8 mouse cellular contexts compared by ENCODE assay signal in the genomic region with DNA sequence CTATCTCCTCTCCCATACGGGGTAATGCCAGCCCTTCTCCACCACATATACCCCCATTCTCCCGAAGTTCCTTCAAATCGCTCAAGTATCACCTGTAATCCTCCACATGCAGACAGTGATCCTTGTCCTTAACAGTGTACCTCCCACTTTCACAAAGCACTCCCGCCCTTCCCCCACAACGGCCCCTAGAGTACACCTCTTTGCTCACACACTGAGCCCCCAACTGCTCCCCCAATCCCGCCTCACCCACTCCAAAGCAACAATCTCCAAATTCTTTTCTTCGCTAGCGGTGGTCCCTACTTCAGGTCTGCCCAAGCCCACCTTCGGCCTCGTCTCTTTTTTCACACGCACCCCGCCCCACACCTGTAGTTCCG. TPM values are rescaled to one million over a fixed set of nuclear protein-coding genes. Genes with fewer than 3 reads are reported as not detected.
DNase-seq lines count a peak whose midpoint lies in the region; ATAC-seq and TF ChIP-seq lines count a peak whose summit lies in the region.

No protein-coding gene starts in this region.

- peak overlapping the region; percentile 82 for H3K4me3 ChIP-seq in layer of hippocampus, adult 2 months
- peak overlapping the region; percentile 45 for H3K4me3 ChIP-seq in embryonic facial prominence, embryonic 11.5 days (ENCODE audit: low read depth, low read length)
- H3K4me3 ChIP-seq in hindbrain, postnatal 0 days (ENCODE audit: low read length): peak overlapping the region; percentile 51
- peak overlapping the region; percentile 58 for H3K4me3 ChIP-seq in midbrain, postnatal 0 days (ENCODE audit: low read depth, low read length)

- H3K36me3 ChIP-seq in embryonic facial prominence, embryonic 11.5 days (replicated peaks; ENCODE audit: control insufficient read depth, insufficient read depth, low read depth, low read length): no peaks in the 10 kb centered on the region
- no peaks in the 10 kb centered on the region for H3K36me3 ChIP-seq in hindbrain, postnatal 0 days (ENCODE audit: insufficient read depth, low read length)
- no peaks in the 10 kb centered on the region for H3K36me3 ChIP-seq in midbrain, postnatal 0 days (ENCODE audit: insufficient read depth, low read length)

- peak; percentile 12 for ATAC-seq in embryonic facial prominence, embryonic 11.5 days (replicated peaks; ENCODE audit: insufficient number of reproducible peaks, low FRiP score, low TSS enrichment, low read depth)
- ATAC-seq in hindbrain, postnatal 0 days: peak; percentile 0; the same call in 1 of the 2 replicates
- peak; percentile 22 for ATAC-seq in midbrain, postnatal 0 days (ENCODE audit: low FRiP score)

- H3K27me3 ChIP-seq in embryonic facial prominence, embryonic 11.5 days (ENCODE audit: control insufficient read depth, insufficient read depth, low read length): no peaks in the 10 kb centered on the region
- H3K27me3 ChIP-seq in hindbrain, postnatal 0 days (ENCODE audit: insufficient read depth, low read length): no peaks in the 10 kb centered on the region
- H3K27me3 ChIP-seq in midbrain, postnatal 0 days (ENCODE audit: insufficient read depth, low read length): no peaks in the 10 kb centered on the region

- H3K9ac ChIP-seq in embryonic facial prominence, embryonic 11.5 days (replicated peaks; ENCODE audit: low read length): peak overlapping the region; percentile 41
- H3K9ac ChIP-seq in hindbrain, postnatal 0 days (replicated peaks; ENCODE audit: low read length): peak overlapping the region; percentile 48
- H3K9ac ChIP-seq in midbrain, postnatal 0 days (replicated peaks; ENCODE audit: low read length, poor library complexity, severe bottlenecking): peak overlapping the region; percentile 59

- H3K4me1 ChIP-seq in embryonic facial prominence, embryonic 11.5 days (ENCODE audit: control insufficient read depth, insufficient read depth, low read length): peaks cover 5% of the 10 kb centered on the region; the same call in 1 of the 2 replicates
- peaks cover 4% of the 10 kb centered on the region for H3K4me1 ChIP-seq in hindbrain, postnatal 0 days (ENCODE audit: insufficient read depth, low read length)
- peaks cover 10% of the 10 kb centered on the region; the same call in 1 of the 2 replicates for H3K4me1 ChIP-seq in midbrain, postnatal 0 days (ENCODE audit: insufficient read depth, low read length)

- H3K4me2 ChIP-seq in embryonic facial prominence, embryonic 11.5 days (ENCODE audit: low read depth, low read length): peak overlapping the region; percentile 79
- peak overlapping the region; percentile 70 for H3K4me2 ChIP-seq in hindbrain, postnatal 0 days (ENCODE audit: low read depth, low read length)
- peak overlapping the region; percentile 78 for H3K4me2 ChIP-seq in midbrain, postnatal 0 days (ENCODE audit: low read depth, low read length, poor library complexity, severe bottlenecking)

- H3K9me3 ChIP-seq in embryonic facial prominence, embryonic 11.5 days (replicated peaks; ENCODE audit: control insufficient read depth, low read length): no peaks in the 10 kb centered on the region
- no peaks in the 10 kb centered on the region for H3K9me3 ChIP-seq in hindbrain, postnatal 0 days (ENCODE audit: low read length)
- no peaks in the 10 kb centered on the region for H3K9me3 ChIP-seq in midbrain, postnatal 0 days (ENCODE audit: low read length)

- no peak for TF ChIP-seq CTCF in layer of hippocampus, adult 2 months (conservative IDR thresholded peaks at IDR 0.05)
- TF ChIP-seq CTCF in hindbrain, postnatal 0 days (IDR thresholded peaks at IDR 0.05; ENCODE audit: low read depth): no peak
- TF ChIP-seq CTCF in midbrain, postnatal 0 days (IDR thresholded peaks at IDR 0.05): no peak

- peak overlapping the region; percentile 77 for H3K27ac ChIP-seq in layer of hippocampus, adult 2 months
- H3K27ac ChIP-seq in embryonic facial prominence, embryonic 11.5 days (replicated peaks; ENCODE audit: low read depth, low read length): peak overlapping the region; percentile 53; the same call in 1 of the 2 replicates
- peak overlapping the region; percentile 79 for H3K27ac ChIP-seq in hindbrain, postnatal 0 days
- H3K27ac ChIP-seq in midbrain, postnatal 0 days (ENCODE audit: low read depth, low read length): peak overlapping the region; percentile 81

- 8% methylated on average over 13 of the region's 13 CpGs for WGBS in embryonic facial prominence, embryonic 11.5 days
- WGBS in hindbrain, postnatal 0 days: 2% methylated on average over 13 of the region's 13 CpGs
- under 1% methylated on average over 13 of the region's 13 CpGs for WGBS in midbrain, postnatal 0 days

- DNase-seq in layer of hippocampus, adult 2 months (ENCODE audit: low spot score in 2 of 2): no peak
- no peak for DNase-seq in layer of hippocampus, postnatal 14 days (ENCODE audit: low spot score in 2 of 2)
- DNase-seq in embryonic facial prominence, embryonic 11.5 days (ENCODE audit: low spot score): no peak
- DNase-seq in hindbrain, postnatal 0 days (ENCODE audit: low spot score): no peak
- no peak for DNase-seq in midbrain, postnatal 0 days (ENCODE audit: low spot score)
- DNase-seq in urinary bladder, postnatal 36 days (ENCODE audit: low spot score in 2 of 2): no peak
- DNase-seq in layer of hippocampus, adult 8-10 months (ENCODE audit: low spot score in 2 of 2): no peak
- DNase-seq in adrenal gland, postnatal 4 days (ENCODE audit: low spot score in 2 of 2): no peak

RNA-seq across cellular contexts. Expression of gene Fam214b, which starts 0.7 kb away (rescaled TPM):
- 10 to 100 TPM; 36.1 to 40.3 TPM for total RNA-seq in layer of hippocampus, adult 2 months (2021)
- 10 to 100 TPM; 35.0 to 40.2 TPM for total RNA-seq in layer of hippocampus, postnatal 14 days (2021)
- 8.7 and 9.6 TPM in 2 replicates for polyA plus RNA-seq in embryonic facial prominence, embryonic 11.5 days (2014; fragmentation: Nextera tagmentation; extraction: Ambion mirVana)
- 36.0 and 54.9 TPM in 2 replicates for total RNA-seq in hindbrain, postnatal 0 days (2014; rRNA removed)
- polyA plus RNA-seq in hindbrain, postnatal 0 days (2015; fragmentation: Nextera tagmentation; extraction: Ambion mirVana): 25.0 TPM in 2 replicates
- 31.1 and 48.7 TPM in 2 replicates for total RNA-seq in midbrain, postnatal 0 days (2014; rRNA removed)
- polyA plus RNA-seq in midbrain, postnatal 0 days (2015; fragmentation: Nextera tagmentation; extraction: Ambion mirVana): 30.3 and 32.3 TPM in 2 replicates
- total RNA-seq in layer of hippocampus, adult 8-10 months (2022): 10 to 100 TPM; 39.8 to 46.0 (median 42.9) TPM
- total RNA-seq in adrenal gland, postnatal 4 days (2021): 10 to 100 TPM; 37.6 to 40.8 TPM

RNA-seq across cellular contexts. Expression of gene Unc13b, which starts 13.5 kb away (rescaled TPM):
- total RNA-seq in layer of hippocampus, adult 2 months (2021): 10 to 100 TPM; 41.7 to 45.7 TPM
- 10 to 100 TPM; 48.4 to 53.3 TPM for total RNA-seq in layer of hippocampus, postnatal 14 days (2021)
- 4.1 and 6.1 TPM in 2 replicates for polyA plus RNA-seq in embryonic facial prominence, embryonic 11.5 days (2014; fragmentation: Nextera tagmentation; extraction: Ambion mirVana)
- total RNA-seq in hindbrain, postnatal 0 days (2014; rRNA removed): 40.4 and 41.8 TPM in 2 replicates
- polyA plus RNA-seq in hindbrain, postnatal 0 days (2015; fragmentation: Nextera tagmentation; extraction: Ambion mirVana): 6.6 TPM in 2 replicates
- total RNA-seq in midbrain, postnatal 0 days (2014; rRNA removed): 40.2 and 54.6 TPM in 2 replicates
- polyA plus RNA-seq in midbrain, postnatal 0 days (2015; fragmentation: Nextera tagmentation; extraction: Ambion mirVana): 6.3 and 7.9 TPM in 2 replicates
- 10 to 100 TPM; 38.3 to 56.8 (median 44.9) TPM for total RNA-seq in layer of hippocampus, adult 8-10 months (2022)
- total RNA-seq in adrenal gland, postnatal 4 days (2021): 10 to 100 TPM; 14.0 to 17.4 TPM

RNA-seq across cellular contexts. Expression of gene Stoml2, which starts 13.8 kb away (rescaled TPM):
- total RNA-seq in layer of hippocampus, adult 2 months (2021): 100 to 1,000 TPM in 1 of 2 experiments, 10 to 100 TPM in 1; 97.3 to 108 TPM
- total RNA-seq in layer of hippocampus, postnatal 14 days (2021): 100 to 1,000 TPM; 102 to 103 TPM
- 410 TPM in 2 replicates for polyA plus RNA-seq in embryonic facial prominence, embryonic 11.5 days (2014; fragmentation: Nextera tagmentation; extraction: Ambion mirVana)
- 86.2 and 118 TPM in 2 replicates for total RNA-seq in hindbrain, postnatal 0 days (2014; rRNA removed)
- polyA plus RNA-seq in hindbrain, postnatal 0 days (2015; fragmentation: Nextera tagmentation; extraction: Ambion mirVana): 256 and 272 TPM in 2 replicates
- 89.6 and 102 TPM in 2 replicates for total RNA-seq in midbrain, postnatal 0 days (2014; rRNA removed)
- 230 and 241 TPM in 2 replicates for polyA plus RNA-seq in midbrain, postnatal 0 days (2015; fragmentation: Nextera tagmentation; extraction: Ambion mirVana)
- total RNA-seq in layer of hippocampus, adult 8-10 months (2022): 100 to 1,000 TPM in 2 of 4 experiments, 10 to 100 TPM in 2; 97.9 to 106 (median 100) TPM
- 100 to 1,000 TPM; 193 to 202 TPM for total RNA-seq in adrenal gland, postnatal 4 days (2021)

RNA-seq across cellular contexts. Expression of gene Pigo, which starts 19.7 kb away (rescaled TPM):
- 10 to 100 TPM; 28.0 to 30.0 TPM for total RNA-seq in layer of hippocampus, adult 2 months (2021)
- 10 to 100 TPM; 29.1 to 32.0 TPM for total RNA-seq in layer of hippocampus, postnatal 14 days (2021)
- polyA plus RNA-seq in embryonic facial prominence, embryonic 11.5 days (2014; fragmentation: Nextera tagmentation; extraction: Ambion mirVana): 17.3 and 18.8 TPM in 2 replicates
- total RNA-seq in hindbrain, postnatal 0 days (2014; rRNA removed): 27.7 and 33.4 TPM in 2 replicates
- 20.8 and 22.1 TPM in 2 replicates for polyA plus RNA-seq in hindbrain, postnatal 0 days (2015; fragmentation: Nextera tagmentation; extraction: Ambion mirVana)
- total RNA-seq in midbrain, postnatal 0 days (2014; rRNA removed): 30.5 and 33.4 TPM in 2 replicates
- 24.4 and 26.1 TPM in 2 replicates for polyA plus RNA-seq in midbrain, postnatal 0 days (2015; fragmentation: Nextera tagmentation; extraction: Ambion mirVana)
- total RNA-seq in layer of hippocampus, adult 8-10 months (2022): 10 to 100 TPM; 24.1 to 37.2 (median 28.9) TPM
- 10 to 100 TPM; 21.7 to 25.0 TPM for total RNA-seq in adrenal gland, postnatal 4 days (2021)

RNA-seq across cellular contexts. Expression of gene Fancg, which starts 35.0 kb away (rescaled TPM):
- 10 to 100 TPM; 10.4 to 12.9 TPM for total RNA-seq in layer of hippocampus, adult 2 months (2021)
- total RNA-seq in layer of hippocampus, postnatal 14 days (2021): 10 to 100 TPM in 1 of 2 experiments, 1 to 10 TPM in 1; 9.9 to 11.6 TPM
- 19.7 and 22.7 TPM in 2 replicates for polyA plus RNA-seq in embryonic facial prominence, embryonic 11.5 days (2014; fragmentation: Nextera tagmentation; extraction: Ambion mirVana)
- 10.5 and 13.1 TPM in 2 replicates for total RNA-seq in hindbrain, postnatal 0 days (2014; rRNA removed)
- polyA plus RNA-seq in hindbrain, postnatal 0 days (2015; fragmentation: Nextera tagmentation; extraction: Ambion mirVana): 14.2 and 14.5 TPM in 2 replicates
- 15.0 and 18.2 TPM in 2 replicates for total RNA-seq in midbrain, postnatal 0 days (2014; rRNA removed)
- 14.2 and 14.3 TPM in 2 replicates for polyA plus RNA-seq in midbrain, postnatal 0 days (2015; fragmentation: Nextera tagmentation; extraction: Ambion mirVana)
- total RNA-seq in layer of hippocampus, adult 8-10 months (2022): 10 to 100 TPM; 14.0 to 17.1 (median 15.5) TPM
- total RNA-seq in adrenal gland, postnatal 4 days (2021): 10 to 100 TPM; 11.7 to 14.9 TPM
